Mouse (Mus musculus): ENCODE measurements at regions not wholly inside any gene's neighbourhood (a gene's known extent, or its start where the extent isn't known, plus 50 kb on each side); places are given as distances from the start of the nearest gene placed in this dataset.
"Not testable (repeated sequence)": the region's sequence is repeated elsewhere in the genome, so short reads cannot be mapped to it uniquely, and the experiment has no call there.

DNA sequence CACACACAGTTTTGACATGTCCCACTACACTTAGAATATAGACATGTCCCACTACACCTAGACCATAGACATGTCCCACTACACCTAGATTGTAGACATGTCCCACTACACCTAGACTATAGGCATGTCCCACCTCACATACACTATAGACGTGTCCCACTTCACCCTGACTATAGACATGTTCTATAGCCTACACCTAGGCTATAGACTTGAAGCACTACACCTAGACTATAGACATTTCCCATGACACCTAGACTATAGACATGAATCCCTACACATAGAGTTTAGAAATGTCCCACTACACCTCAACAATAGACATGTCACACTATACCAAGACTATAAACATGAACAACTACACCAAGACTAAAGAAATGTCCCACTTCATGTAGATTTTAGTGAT, 2580.9 kb downstream of the Gm37988 start:
- DNase-seq (ENCODE audit: extremely low spot score in 1 of 2, low spot score in 1 of 2), result no peak

DNA sequence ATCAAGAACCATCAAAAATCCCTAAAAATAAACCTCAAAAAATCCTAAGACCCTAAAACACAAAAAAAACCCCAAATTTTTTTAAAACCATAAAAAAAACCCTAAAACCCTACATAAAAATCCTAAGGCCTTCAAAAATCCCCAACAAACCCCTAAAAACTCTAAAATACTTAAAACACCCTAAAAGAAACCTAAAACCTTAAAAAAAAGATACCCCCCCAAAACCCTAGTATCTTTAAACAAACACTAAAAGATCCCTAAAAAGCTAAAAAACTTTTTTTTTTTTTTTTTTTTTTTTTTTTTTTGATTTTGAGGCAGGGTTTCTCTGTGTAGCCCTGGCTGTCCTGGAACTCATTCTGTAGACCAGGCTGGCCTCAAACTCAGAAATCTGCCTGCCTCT, 2585.8 kb downstream of the Gm37988 start:
- DNase-seq (ENCODE audit: extremely low spot score in 1 of 2, low spot score in 1 of 2), result no peak

DNA sequence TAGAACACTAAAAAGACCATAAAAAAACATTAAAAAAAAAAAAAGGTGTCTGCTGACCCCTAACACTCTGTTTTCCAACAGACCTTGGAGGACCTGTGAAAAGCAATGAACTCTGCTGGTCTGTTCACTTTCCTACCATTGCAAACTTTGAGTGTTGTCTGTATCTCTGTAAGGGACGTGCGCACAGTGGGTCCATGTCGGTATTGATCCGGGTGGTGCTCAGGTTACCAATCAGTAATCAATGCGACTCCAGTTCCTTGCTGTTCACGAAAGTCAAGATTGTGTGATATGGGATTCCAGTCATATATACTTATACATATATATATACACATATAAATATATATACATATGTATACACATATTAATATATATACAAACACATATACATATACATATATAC, 2586.5 kb downstream of the Gm37988 start:
- DNase-seq (ENCODE audit: extremely low spot score in 1 of 2, low spot score in 1 of 2), result no peak

DNA sequence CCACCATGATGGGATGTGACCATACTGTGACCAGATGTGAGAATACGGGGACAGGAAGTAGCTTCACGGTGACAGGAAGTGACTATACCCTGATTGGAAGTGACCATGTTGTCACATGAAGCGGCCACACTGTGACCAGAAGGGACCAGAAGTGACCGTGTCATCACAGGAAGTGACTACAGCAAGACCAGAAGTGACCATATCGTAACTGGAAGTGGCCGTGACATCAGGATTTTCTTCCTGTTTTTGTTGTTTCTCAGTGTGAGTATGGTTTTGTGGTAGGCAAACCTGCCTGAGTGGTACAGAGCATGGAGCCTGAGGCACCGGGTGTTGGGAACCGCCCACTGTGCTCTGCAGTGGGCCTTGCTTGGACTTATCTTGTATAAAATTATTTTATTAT, 2587.8 kb downstream of the Gm37988 start:
- DNase-seq (ENCODE audit: extremely low spot score in 1 of 2, low spot score in 1 of 2), result no peak

DNA sequence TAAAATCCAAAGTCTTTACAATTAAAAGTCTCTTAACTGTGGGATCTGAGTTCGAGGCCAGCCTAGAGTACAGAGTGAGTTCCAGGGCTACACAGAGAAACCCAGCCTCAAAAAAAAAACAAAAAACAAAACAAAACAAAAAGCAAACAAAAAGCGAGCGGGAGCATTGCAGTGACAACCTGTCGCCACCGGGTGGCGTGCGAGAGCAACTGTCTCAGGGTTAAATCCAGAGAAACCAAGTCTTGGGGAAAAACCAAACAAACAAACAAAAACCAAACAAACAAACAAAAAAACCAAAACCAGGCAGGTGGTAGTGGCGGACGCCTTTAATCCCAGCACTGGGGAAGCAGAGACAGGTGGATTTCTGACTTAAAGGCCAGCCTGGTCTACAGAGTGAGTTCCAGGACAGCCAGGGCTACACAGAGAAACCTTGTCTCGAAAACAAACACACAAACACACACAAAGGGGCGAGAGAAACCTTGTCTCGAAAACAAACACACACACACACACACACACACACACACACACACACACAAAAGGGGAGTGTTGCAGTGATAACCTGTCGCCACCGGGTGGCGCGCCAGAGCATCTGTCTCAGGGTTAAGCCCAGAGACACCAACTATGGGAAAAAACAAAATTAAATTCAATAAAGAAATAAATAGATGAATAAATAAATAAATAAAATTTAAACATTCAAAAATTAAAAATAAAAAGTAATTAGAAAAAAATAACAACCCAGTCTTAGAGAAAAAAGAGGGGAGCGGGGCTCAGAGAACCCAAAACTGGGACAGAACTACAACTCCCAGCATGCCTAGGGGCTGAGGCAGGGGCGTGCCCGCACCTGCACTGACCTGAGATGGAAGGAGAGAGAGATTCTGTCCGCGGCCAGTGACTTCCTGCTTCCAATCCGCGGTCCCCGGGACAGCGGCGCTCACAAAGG, 2589.4 kb downstream of the Gm37988 start:
- DNase-seq (ENCODE audit: extremely low spot score in 1 of 2, low spot score in 1 of 2), result peak; percentile 14 to 63

DNA sequence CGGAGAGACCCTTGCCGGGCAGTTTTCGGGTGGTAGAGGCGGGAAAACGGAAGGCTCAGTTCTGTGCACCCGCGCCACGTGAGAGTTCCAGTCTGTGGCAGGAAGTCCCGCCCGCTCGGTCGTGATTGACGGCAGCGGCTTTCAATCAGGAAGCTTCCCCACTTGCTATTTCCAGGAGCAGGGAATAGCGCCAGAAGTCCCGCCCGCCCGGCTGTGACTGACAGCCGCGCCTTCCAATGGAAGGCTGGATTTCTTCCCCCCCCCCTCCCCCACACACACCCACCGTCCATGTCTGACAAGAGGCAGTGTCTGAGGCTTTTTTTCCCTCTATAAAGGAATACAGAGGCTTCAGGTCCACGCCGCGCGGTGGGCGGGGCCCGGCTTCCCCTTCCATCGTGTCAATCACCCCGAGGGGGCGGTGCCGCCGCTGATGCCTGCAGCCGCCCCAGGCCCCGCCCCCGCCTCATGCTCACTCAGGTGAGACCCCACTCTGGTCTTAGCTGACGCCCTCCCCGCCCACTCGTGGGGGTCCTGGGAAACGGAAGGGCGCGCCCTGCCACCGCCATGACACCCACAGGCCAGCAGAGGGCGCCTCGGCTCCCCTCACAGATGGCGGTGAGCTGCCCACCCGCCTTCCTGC, 2590.2 kb downstream of the Gm37988 start:
- peak; percentile 95 to 98 for DNase-seq (ENCODE audit: extremely low spot score in 1 of 2, low spot score in 1 of 2)

DNA sequence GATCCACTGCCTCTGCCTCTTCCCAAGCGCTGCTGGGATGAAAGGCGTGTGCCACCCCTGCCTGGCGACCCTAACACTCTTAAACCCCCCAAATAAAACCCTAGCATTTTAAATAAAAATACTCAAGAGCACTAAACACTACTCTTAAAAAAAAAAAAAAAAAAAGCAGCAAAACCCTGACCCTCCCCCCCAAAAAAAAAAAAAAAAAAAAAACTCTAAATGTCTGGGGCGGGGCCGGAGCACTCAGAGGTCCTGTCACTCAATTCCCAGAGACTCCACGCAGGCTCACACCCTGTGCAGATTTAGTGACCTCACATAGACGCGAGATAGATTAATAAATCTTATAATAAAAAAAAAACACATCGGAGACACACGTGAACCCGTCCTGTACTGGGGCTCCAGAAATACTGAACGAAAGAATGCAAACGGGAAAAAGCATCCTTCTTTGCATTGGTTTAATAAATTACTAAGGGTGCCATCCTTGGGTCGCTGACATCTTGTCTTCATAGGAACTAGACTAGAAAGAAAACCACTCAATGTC, 2591.1 kb downstream of the Gm37988 start:
- DNase-seq (ENCODE audit: extremely low spot score in 1 of 2, low spot score in 1 of 2), result no peak

DNA sequence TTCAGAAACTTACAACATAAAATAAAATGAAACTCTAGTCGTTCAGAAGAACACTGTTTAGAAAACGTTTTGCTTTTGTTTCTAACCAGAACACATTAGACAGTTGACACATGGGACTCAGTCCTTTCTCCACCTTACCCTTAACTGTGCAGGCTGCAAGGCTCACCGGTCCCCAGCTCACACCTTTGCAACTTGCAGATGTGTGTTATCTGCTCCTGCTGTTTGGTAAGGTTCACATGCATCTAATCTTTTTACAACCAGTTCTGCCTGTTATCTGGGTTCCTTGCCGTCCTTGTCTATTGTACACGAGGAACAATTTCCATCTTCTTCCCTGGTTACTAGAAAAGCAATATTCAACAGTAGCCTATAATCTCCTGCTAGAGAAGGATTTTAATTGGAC, 2598.0 kb downstream of the Gm37988 start:
- DNase-seq (ENCODE audit: extremely low spot score in 1 of 2, low spot score in 1 of 2), result not testable (repeated sequence)

DNA sequence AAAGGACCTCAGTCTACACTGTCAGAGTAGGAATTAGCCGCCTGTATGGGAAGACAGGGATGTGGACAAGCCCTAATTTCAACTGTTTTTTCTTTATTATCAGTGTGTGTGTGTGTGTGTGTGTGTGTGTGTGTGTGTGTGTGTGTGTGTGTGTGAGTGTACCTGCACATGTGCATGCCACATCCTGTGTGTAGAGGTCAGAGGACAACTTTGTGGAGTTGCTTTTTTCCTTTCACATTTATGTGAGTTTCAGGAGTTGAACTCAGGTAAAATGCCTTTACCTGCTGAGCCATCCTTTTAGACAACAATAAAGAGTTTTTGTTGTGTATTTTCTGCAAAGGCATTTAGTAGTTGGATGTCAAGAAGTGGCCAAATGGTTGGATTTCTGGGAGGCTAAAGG, 2606.8 kb downstream of the Gm37988 start:
- DNase-seq (ENCODE audit: extremely low spot score in 1 of 2, low spot score in 1 of 2), result no peak

DNA sequence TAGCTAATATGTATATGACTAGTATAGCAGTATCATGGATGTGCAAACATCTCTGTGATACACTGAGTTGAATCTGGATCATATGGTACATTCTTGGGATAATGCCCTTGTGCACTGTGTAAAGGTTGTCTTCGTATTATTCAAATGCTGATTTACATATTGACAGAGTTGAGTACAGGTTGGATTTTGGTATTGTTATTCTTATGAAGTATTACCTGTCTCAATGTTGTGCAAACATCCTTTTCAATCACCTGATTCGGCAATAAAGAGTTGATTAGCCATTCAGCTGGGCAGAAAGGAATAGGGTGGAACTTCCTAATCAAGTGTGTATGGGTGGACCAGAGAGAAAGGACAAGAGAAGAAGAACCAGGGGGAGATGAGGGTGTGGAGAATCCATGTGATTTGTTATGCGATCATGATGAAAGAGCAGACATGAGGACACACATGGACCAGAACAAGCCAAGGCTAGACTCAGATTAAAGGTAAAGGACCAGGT, 2644.0 kb downstream of the Gm37988 start:
- DNase-seq (ENCODE audit: extremely low spot score in 1 of 2, low spot score in 1 of 2), result no peak

DNA sequence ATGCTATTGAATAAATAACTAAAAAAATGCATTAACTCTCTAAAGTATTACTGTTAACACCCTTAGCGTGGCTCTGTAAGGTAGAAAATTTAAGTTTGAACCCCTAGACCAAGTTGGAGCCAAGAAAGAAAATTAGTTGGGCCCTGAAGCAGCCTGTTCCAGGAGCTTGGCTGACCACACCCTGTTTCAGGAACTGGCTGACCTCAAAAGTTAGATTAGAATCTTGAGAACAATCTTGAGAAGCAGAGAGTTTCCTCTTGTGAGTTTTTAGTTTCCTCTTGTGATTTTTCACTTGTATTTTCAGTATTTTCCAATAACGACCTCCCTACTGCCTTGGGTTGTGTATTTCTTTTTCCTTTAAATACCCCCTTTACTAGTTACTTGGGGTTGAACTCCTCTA, 2647.2 kb downstream of the Gm37988 start:
- DNase-seq (ENCODE audit: extremely low spot score in 1 of 2, low spot score in 1 of 2), result no peak

DNA sequence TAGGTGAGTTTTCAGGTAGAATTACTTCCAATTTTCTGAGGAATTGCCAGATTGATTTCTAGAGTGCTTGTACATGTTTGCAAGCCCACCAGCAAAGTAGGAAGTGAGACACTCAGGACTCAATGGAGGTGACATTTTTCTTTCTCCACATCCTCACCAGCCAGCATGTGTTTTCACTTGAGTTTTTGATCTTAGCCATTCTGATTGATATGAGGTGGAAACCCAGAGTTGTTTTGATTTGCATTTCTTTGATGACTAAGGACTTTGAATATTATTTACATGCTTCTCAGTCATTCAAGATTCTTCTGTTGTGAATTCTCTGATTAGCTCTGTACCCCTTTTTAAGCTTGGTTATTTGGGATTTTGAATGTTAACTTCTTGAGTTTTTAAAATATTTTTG, 2650.2 kb downstream of the Gm37988 start:
- no peak for DNase-seq (ENCODE audit: extremely low spot score in 1 of 2, low spot score in 1 of 2)

DNA sequence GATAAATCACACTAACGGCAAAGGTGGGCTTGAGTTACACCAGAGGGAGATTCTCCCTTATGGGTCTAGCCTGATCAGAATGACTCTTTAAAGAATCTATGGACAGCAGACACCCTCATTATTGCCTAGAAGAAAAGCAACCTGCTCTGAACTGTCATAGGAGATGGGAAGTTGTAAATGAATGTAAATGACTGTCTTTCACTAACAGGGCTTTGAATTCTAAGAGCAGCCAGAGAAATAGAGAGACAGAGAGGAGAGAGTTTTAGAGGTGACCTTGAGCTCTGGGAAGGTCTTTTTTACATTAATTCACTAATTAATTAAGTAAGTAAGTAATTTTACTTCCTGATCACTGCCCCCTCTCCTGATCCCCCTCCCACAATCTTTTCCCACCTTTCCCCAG, 2686.4 kb downstream of the Gm37988 start:
- DNase-seq (ENCODE audit: extremely low spot score in 1 of 2, low spot score in 1 of 2), result no peak

DNA sequence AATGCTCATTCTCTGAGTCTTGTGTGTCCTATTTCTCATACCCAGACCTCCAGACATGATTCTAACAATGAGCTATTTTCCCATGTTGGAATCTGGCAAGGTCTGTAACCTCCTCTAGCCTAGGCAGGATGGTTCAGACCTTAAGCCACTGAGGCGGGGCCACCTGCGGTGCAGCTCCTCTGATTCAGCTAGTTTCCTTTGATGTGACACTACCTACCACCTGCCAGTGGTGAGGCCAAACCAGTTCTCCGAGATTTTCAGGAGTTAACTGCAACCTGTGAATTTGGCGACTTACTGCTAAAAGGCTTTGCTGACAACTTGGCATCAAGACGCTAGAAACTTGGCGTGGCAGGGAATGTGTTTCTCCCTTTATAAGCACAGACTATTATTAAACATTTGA, 2691.3 kb downstream of the Gm37988 start:
- no peak for DNase-seq (ENCODE audit: extremely low spot score in 1 of 2, low spot score in 1 of 2)

DNA sequence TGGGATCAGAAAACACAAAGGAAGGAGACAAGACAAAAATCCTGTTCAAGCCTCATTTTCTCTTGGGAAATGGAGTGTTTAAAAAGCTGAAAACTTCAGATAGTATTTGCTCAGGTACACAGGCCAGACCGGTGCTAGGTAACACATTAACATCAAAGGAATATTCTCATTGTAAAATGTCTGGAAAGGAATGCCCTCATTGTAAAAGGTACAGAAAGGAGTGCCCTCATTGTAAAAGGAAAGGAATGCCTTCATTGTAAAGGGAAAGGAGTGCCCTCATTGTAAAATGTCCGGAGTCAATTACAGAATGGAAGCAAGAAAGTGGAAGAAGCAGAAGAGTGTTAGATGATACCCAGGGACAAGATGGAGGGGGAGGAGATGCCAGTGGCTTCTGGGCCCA, 2694.7 kb downstream of the Gm37988 start:
- DNase-seq (ENCODE audit: extremely low spot score in 1 of 2, low spot score in 1 of 2), result no peak

DNA sequence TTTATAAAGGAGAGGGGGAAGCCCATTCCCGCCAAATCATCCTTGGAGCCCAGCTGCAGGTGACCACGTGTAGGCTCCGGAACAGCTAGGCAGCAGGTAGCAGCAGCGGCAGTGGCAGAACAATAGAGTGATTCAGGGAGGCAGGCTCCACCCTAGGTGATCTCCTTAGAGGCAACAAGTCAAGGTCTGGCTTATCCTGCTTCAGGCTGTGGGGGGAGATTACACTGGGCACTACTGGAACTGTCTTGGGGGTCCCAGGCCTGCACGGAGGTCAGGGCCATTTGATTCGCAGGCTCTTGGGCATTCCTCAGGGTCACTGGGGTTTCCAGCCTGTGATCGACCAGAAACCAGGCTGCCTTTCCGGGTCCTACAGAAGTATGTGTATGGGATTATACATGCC, 2711.1 kb downstream of the Gm37988 start:
- no peak for DNase-seq (ENCODE audit: extremely low spot score in 1 of 2, low spot score in 1 of 2)

DNA sequence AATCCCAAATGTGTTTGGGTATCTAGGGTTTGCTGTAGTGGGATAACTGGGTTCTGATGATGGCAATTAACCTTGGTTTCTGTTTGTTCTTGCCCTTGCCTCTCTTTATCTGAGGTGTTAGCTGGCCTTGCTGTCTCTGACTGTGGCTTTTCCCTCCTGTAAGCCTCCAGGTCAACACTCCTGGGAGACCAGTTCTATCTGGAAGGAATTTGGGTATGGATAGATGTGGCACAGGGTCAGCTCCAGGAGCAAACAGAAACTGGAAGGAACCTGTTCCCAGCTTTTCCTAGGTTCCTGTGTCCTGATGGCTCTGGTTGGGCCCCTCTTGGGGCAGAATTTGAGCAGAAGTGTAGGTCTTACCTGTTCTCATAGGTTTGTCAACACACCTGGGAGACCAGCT, 2725.8 kb downstream of the Gm37988 start:
- no peak for DNase-seq (ENCODE audit: extremely low spot score in 1 of 2, low spot score in 1 of 2)

DNA sequence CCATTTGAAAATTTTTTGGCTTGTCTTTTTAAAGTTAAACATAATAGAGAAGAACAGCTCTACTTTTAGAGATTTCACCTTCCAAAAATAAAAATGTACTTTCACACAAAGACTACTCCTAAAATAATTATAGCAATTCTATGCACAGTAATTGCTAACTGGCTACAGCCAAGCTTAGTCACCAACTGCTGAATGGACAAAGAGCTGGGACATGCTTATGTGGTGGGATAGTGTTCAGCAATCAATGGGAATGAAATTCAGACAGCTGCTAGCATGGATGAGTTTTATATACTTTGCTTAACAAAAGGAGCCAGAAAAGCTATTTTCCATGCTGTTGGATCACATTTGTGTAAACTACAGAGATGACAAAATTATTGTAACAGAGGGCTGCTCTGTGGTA, 2727.5 kb downstream of the Gm37988 start:
- DNase-seq (ENCODE audit: extremely low spot score in 1 of 2, low spot score in 1 of 2), result peak; percentile 24 to 25

DNA sequence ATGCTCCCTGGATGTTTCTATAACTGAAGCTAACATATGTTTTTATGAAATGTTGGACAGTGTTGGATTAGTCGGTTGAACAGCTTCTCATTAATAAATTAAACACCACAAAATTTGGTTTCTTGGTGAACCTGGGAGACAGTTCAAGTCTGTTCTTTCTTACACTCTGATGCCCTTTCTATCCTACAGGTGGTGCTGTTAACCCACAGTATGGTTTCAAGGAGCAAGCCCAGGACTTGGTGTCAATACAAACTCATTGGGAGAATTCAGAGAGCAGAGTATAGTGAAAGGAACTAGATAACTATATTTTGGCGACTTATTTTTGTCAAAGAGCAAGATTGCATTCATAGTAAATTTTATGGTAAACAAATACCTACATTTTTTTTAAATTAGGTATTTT, 2735.8 kb downstream of the Gm37988 start:
- DNase-seq (ENCODE audit: extremely low spot score in 1 of 2, low spot score in 1 of 2), result peak in 1 of 2 experiments; percentile 35

DNA sequence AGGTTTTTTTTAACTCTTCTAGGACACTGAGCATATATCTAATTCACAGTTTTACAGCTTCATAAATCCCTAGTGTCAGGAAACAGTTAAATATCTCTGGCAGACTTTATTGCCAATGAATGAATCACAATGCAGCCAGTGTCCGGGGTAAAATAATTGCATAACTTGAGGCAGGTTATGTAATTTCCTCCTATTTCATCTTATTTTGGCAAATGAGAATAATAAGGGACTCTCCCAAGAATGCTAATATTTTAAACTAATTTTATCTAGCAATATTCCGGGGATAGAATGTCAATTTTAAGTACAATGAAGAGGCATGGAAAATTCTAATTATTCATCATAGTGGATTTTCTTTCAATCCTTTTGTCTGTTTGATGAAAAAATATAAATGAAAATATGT, 2740.6 kb downstream of the Gm37988 start:
- no peak for DNase-seq (ENCODE audit: extremely low spot score in 1 of 2, low spot score in 1 of 2)

DNA sequence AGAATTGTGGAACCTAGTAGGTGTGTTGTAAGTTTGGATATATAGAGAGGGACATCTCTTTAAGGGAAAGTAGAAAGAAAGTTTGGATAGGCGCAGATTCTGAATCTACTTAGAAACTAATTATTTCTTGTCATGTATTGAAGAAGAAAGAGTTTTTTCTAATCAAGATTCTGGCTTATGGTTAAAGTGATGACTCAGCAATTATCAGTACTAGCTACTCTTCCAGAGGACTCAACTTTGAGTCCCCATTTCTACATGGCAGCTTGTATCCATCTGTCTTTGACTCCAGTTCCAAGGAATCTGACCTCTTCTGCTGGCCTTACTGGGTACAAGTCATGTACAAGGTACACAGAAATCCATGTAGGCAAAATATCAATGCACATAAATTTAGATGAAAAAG, 2767.1 kb downstream of the Gm37988 start:
- no peak for DNase-seq (ENCODE audit: extremely low spot score in 1 of 2, low spot score in 1 of 2)

DNA sequence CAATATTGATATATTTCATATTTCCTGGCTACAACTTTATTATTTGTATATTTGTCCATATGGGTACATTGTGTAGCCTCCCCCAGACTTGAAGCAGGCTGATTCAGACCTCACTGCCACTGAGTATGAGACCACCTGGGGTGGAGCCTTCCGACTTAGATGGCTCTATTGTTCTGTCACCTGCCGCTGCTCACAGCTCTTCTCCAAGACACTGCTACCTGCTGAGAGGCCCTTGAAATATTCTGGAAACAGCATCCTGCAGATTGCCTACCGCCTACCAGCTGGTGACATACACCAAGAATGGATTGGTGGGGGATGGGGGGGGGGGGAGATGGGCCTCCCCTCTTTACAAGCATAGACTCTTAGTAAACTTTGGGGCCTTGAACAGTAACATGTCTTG, 2778.7 kb downstream of the Gm37988 start:
- DNase-seq (ENCODE audit: extremely low spot score in 1 of 2, low spot score in 1 of 2), result no peak

All from frontal cortex, adult 2 months (tissue).